Mouse (Mus musculus) MEL (cell line): ENCODE measurements around the gene Ptma.
A peak's percentile ranks its signal among the peaks of the same experiment; 100 is the strongest.

Experiments
- BHLHE40 ChIP-seq: IDR thresholded peaks from 2 replicates; pipeline ENCODE4 v1.6.1; 2012; ENCODE audit warnings: low read depth, mild to moderate bottlenecking, inconsistent platforms, low read length, improper control_type of control experiment, borderline replicate concordance
- CTCF ChIP-seq, 3 experiments: IDR thresholded peaks in 2 of 3; conservative IDR thresholded peaks in 1 of 3; 2 replicates each; pipeline ENCODE4 v1.5.1; 2011 to 2012; ENCODE audit warnings: low read length in 3 of 3, low read depth in 2 of 3, mild to moderate bottlenecking in 2 of 3, improper control_type of control experiment in 1 of 3, inconsistent platforms in 1 of 3, mixed read lengths in 1 of 3, moderate library complexity in 1 of 3; ENCODE audit not compliant: control insufficient read depth in 1 of 3, insufficient read depth in 1 of 3, poor library complexity in 1 of 3, severe bottlenecking in 1 of 3
- EP300 ChIP-seq, 2 experiments: IDR thresholded peaks; 2 replicates each; pipeline ENCODE4 v1.6.1; 2011; ENCODE audit warnings: improper control_type of control experiment in 2 of 2, low read length in 2 of 2, low read depth in 1 of 2, mild to moderate bottlenecking in 1 of 2
- GATA1 ChIP-seq: IDR thresholded peaks from 2 replicates; pipeline ENCODE4 v1.6.1; 2011; ENCODE audit warnings: low read depth, low read length, improper control_type of control experiment
- MEF2A ChIP-seq: IDR thresholded peaks from 2 replicates; pipeline ENCODE4 v1.6.1; 2014; ENCODE audit warnings: low read depth, mild to moderate bottlenecking, inconsistent platforms, low read length, improper control_type of control experiment; ENCODE audit not compliant: poor library complexity, insufficient replicate concordance, severe bottlenecking; ENCODE audit errors: extremely low read depth
- NELFE ChIP-seq: IDR thresholded peaks from 2 replicates; pipeline ENCODE4 v1.6.1; 2011; ENCODE audit warnings: low read depth, low read length, improper control_type of control experiment
- POLR2A ChIP-seq, 2 experiments: IDR thresholded peaks; 2 replicates each; pipeline ENCODE4 v1.6.1; 2011 to 2012; ENCODE audit warnings: low read length in 2 of 2, mild to moderate bottlenecking in 2 of 2, control low read depth in 1 of 2, improper control_type of control experiment in 1 of 2, low read depth in 1 of 2, moderate library complexity in 1 of 2; ENCODE audit not compliant: control insufficient read depth in 1 of 2, insufficient read depth in 1 of 2, poor library complexity in 1 of 2
- POLR2AphosphoS2 ChIP-seq: IDR thresholded peaks from 2 replicates; pipeline ENCODE4 v1.6.1; 2011; ENCODE audit warnings: low read length, improper control_type of control experiment
- SIN3A ChIP-seq: IDR thresholded peaks from 2 replicates; pipeline ENCODE4 v1.6.1; 2012; ENCODE audit warnings: low read length, improper control_type of control experiment, inconsistent platforms
- TCF12 ChIP-seq: IDR thresholded peaks from 2 replicates; pipeline ENCODE4 v1.6.1; 2014; ENCODE audit warnings: low read depth, mild to moderate bottlenecking, inconsistent platforms, low read length, improper control_type of control experiment, moderate library complexity
- USF1 ChIP-seq: IDR thresholded peaks from 2 replicates; pipeline ENCODE4 v1.6.1; 2014; ENCODE audit warnings: low read depth, mild to moderate bottlenecking, inconsistent platforms, low read length, improper control_type of control experiment, moderate library complexity
- ZNF384 ChIP-seq: IDR thresholded peaks from 2 replicates; pipeline ENCODE4 v1.6.1; 2012; ENCODE audit warnings: low read depth, mild to moderate bottlenecking, inconsistent platforms, low read length, improper control_type of control experiment

- TF ChIP-seq USF1 (peak; percentile 83), ZNF384 (no peak), TCF12 (0 out of 2 replicates have a peak, but pooled peaks have one; percentile 26), EP300 (IDR thresholded peaks at IDR 0.05; ENCODE audit: low read depth in 1 of 2, low read length in 2 of 2) (0 out of 4 replicates have a peak, but pooled peaks of 1 of the 2 experiments have one; percentile 19), BHLHE40 (0 out of 2 replicates have a peak, but pooled peaks have one; percentile 24), POLR2AphosphoS2 (peak; percentile 19; the same call in 1 of the 2 replicates), MEF2A (no peak), SIN3A (peak; percentile 81), POLR2A (IDR thresholded peaks at IDR 0.05; ENCODE audit: control insufficient read depth in 1 of 2, insufficient read depth in 1 of 2, low read depth in 1 of 2, low read length in 2 of 2, poor library complexity in 1 of 2) (peak; percentile 53 to 57; a peak in 2 of 4 replicates), NELFE (no peak; the same call in 1 of the 2 replicates), CTCF (IDR thresholded peaks at IDR 0.05 in 2 of 3, conservative IDR thresholded peaks at IDR 0.05 in 1 of 3; ENCODE audit: control insufficient read depth in 1 of 3, insufficient read depth in 1 of 3, low read depth in 2 of 3, low read length in 3 of 3, poor library complexity in 1 of 3, severe bottlenecking in 1 of 3) (peak; percentile 47 to 82 (median 60); a peak in 5 of 6 replicates), GATA1 (no peak)
Observed at GRCm38 (mm10) chr1:86527599-86528486, 1.3 kb downstream of the Ptma start.
